Mouse (Mus musculus): Measurements from ENCODE around the gene Osgep. TPM values are rescaled to one million over a fixed set of nuclear protein-coding genes. Genes with fewer than 3 reads are reported as not detected.
"Not testable (repeated sequence)": the region's sequence is repeated elsewhere in the genome, so short reads cannot be mapped to it uniquely, and the experiment has no call there.

The Osgep gene
- 190 and 197 TPM in 2 replicates for polyA plus RNA-seq (2016; fragmentation: Nextera tagmentation; extraction: Ambion mirVana)

- Histone ChIP-seq H3K4me3 (peak within 1 kb of the TSS; percentile 86), H3K9me3 (no peaks in the 10 kb centered on the region), H3K4me1 (peaks cover 30% of the 10 kb centered on the region), H3K36me3 (replicated peaks) (peaks cover 52% of the 10 kb centered on the region), H3K27ac (peak within 1 kb of the TSS; percentile 95), H3K27me3 (ENCODE audit: poor library complexity, severe bottlenecking) (no peaks in the 10 kb centered on the region)
- WGBS, result under 1% methylated on average over 57 of the region's 57 CpGs
- peak; percentile 98 for DNase-seq (ENCODE audit: extremely low spot score, low spot score)
These were observed at the start of gene Osgep, which contains the start of gene Apex1 for GRCm38 (mm10) chr14:50924281-50925064. Gene Osgep (minus strand): TSS chr14:50924893. Gene Apex1 (plus strand): TSS chr14:50924968.

GRCm38 (mm10) chr14:50973700-50974099, 49.0 kb upstream of the Osgep start:
- WGBS, result 27% methylated on average over 4 of the region's 4 CpGs
- H3K36me3 ChIP-seq (replicated peaks), result no peaks in the 10 kb centered on the region
- peaks cover 4% of the 10 kb centered on the region; the same call in 1 of the 2 replicates for H3K27me3 ChIP-seq (ENCODE audit: poor library complexity, severe bottlenecking)
- H3K4me1 ChIP-seq, result peaks cover 49% of the 10 kb centered on the region
- no peak overlapping the region for H3K4me3 ChIP-seq
- no peaks in the 10 kb centered on the region for H3K9me3 ChIP-seq
- no peak overlapping the region for H3K27ac ChIP-seq
- DNase-seq (ENCODE audit: extremely low spot score, low spot score), result no peak

GRCm38 (mm10) chr14:50973054-50973453, 48.4 kb upstream of the Osgep start:
- not testable (repeated sequence) for DNase-seq (ENCODE audit: extremely low spot score, low spot score); H3K36me3 ChIP-seq (replicated peaks); H3K27me3 ChIP-seq (ENCODE audit: poor library complexity, severe bottlenecking); H3K4me3 ChIP-seq; H3K9me3 ChIP-seq; H3K27ac ChIP-seq
- peaks cover 56% of the 10 kb centered on the region for H3K4me1 ChIP-seq
- 90% methylated on average over 5 of the region's 5 CpGs for WGBS

GRCm38 (mm10) chr14:50970822-50971221, 46.1 kb upstream of the Osgep start:
- WGBS, result 77% methylated on average over 1 of the region's 1 CpGs
- H3K36me3 ChIP-seq (replicated peaks), result no peaks in the 10 kb centered on the region
- H3K27ac ChIP-seq, result no peak overlapping the region
- no peak overlapping the region for H3K4me3 ChIP-seq
- no peaks in the 10 kb centered on the region for H3K9me3 ChIP-seq
- peaks cover 45% of the 10 kb centered on the region for H3K4me1 ChIP-seq
- no peak for DNase-seq (ENCODE audit: extremely low spot score, low spot score)
- H3K27me3 ChIP-seq (ENCODE audit: poor library complexity, severe bottlenecking), result peaks cover 4% of the 10 kb centered on the region; the same call in 1 of the 2 replicates

GRCm38 (mm10) chr14:50969558-50970544, 45.2 kb upstream of the Osgep start:
- DNase-seq (ENCODE audit: extremely low spot score, low spot score), result peak; percentile 54
- Histone ChIP-seq H3K9me3 (no peaks in the 10 kb centered on the region; the same call in 1 of the 2 replicates), H3K4me3 (peak overlapping the region; percentile 29; the same call in 1 of the 2 replicates), H3K27ac (peak overlapping the region; percentile 74), H3K4me1 (peaks cover 40% of the 10 kb centered on the region), H3K27me3 (ENCODE audit: poor library complexity, severe bottlenecking) (no peaks in the 10 kb centered on the region), H3K36me3 (replicated peaks) (no peaks in the 10 kb centered on the region)
- WGBS, result 15% methylated on average over 12 of the region's 12 CpGs

- H3K36me3 ChIP-seq (replicated peaks), result no peaks in the 10 kb centered on the region
- peaks cover 39% of the 10 kb centered on the region for H3K4me1 ChIP-seq
- peak overlapping the region; percentile 74 for H3K27ac ChIP-seq
- peaks cover 5% of the 10 kb centered on the region; the same call in 1 of the 2 replicates for H3K9me3 ChIP-seq
- H3K27me3 ChIP-seq (ENCODE audit: poor library complexity, severe bottlenecking), result no peaks in the 10 kb centered on the region
- H3K4me3 ChIP-seq, result 0 out of 2 replicates have a peak overlapping the region, but pooled peaks have one; percentile 29
- 7% methylated on average over 1 of the region's 1 CpGs for WGBS
- DNase-seq (ENCODE audit: extremely low spot score, low spot score), result no peak
These were observed 44.3 kb upstream of the Osgep start for GRCm38 (mm10) chr14:50969041-50969440.

- H3K27ac ChIP-seq, result no peak overlapping the region
- no peak for DNase-seq (ENCODE audit: extremely low spot score, low spot score)
- peaks cover 34% of the 10 kb centered on the region for H3K4me1 ChIP-seq
- peaks cover 5% of the 10 kb centered on the region; the same call in 1 of the 2 replicates for H3K9me3 ChIP-seq
- no peaks in the 10 kb centered on the region for H3K36me3 ChIP-seq (replicated peaks)
- no peaks in the 10 kb centered on the region for H3K27me3 ChIP-seq (ENCODE audit: poor library complexity, severe bottlenecking)
- WGBS, result 83% methylated on average over 5 of the region's 5 CpGs
- H3K4me3 ChIP-seq, result no peak overlapping the region
These were observed 43.7 kb upstream of the Osgep start for GRCm38 (mm10) chr14:50968216-50968980.

- not testable (repeated sequence) for H3K27ac ChIP-seq; H3K4me3 ChIP-seq; DNase-seq (ENCODE audit: extremely low spot score, low spot score); H3K4me1 ChIP-seq; H3K9me3 ChIP-seq; H3K27me3 ChIP-seq (ENCODE audit: poor library complexity, severe bottlenecking); H3K36me3 ChIP-seq (replicated peaks)
- 94% methylated on average over 5 of the region's 5 CpGs for WGBS
These were observed 33.7 kb upstream of the Osgep start for GRCm38 (mm10) chr14:50958289-50958995.

GRCm38 (mm10) chr14:50957146-50957545, 32.5 kb upstream of the Osgep start:
- H3K9me3 ChIP-seq; H3K4me1 ChIP-seq; H3K36me3 ChIP-seq (replicated peaks); H3K27ac ChIP-seq; DNase-seq (ENCODE audit: extremely low spot score, low spot score); H3K4me3 ChIP-seq; H3K27me3 ChIP-seq (ENCODE audit: poor library complexity, severe bottlenecking): not testable (repeated sequence)
- WGBS, result 68% methylated on average over 3 of the region's 3 CpGs

- H3K36me3 ChIP-seq (replicated peaks), result peaks cover 13% of the 10 kb centered on the region
- not testable (repeated sequence) for H3K27me3 ChIP-seq (ENCODE audit: poor library complexity, severe bottlenecking); H3K27ac ChIP-seq; DNase-seq (ENCODE audit: extremely low spot score, low spot score); H3K4me3 ChIP-seq; H3K4me1 ChIP-seq; H3K9me3 ChIP-seq
- 79% methylated on average over 6 of the region's 6 CpGs for WGBS
These were observed 32.0 kb upstream of the Osgep start for GRCm38 (mm10) chr14:50956724-50957123.

GRCm38 (mm10) chr14:50955942-50956508, 31.3 kb upstream of the Osgep start, which contains the start of gene Pnp2:
Gene Pnp2 (plus strand): TSS chr14:50955992.
- Histone ChIP-seq H3K4me3 (peak within 1 kb of the TSS; percentile 34; the same call in 1 of the 2 replicates), H3K36me3 (replicated peaks) (peaks cover 20% of the 10 kb centered on the region)
- H3K27me3 ChIP-seq (ENCODE audit: poor library complexity, severe bottlenecking); H3K9me3 ChIP-seq; H3K4me1 ChIP-seq; H3K27ac ChIP-seq: not testable (repeated sequence)
- 6% methylated on average over 19 of the region's 19 CpGs for WGBS
- peak; percentile 33 for DNase-seq (ENCODE audit: extremely low spot score, low spot score)

Measured in forebrain, embryonic 10.5 days (tissue).